Mouse (Mus musculus): ENCODE results near the gene Vwa8. TPM values are rescaled to one million over a fixed set of nuclear protein-coding genes. Genes with fewer than 3 reads are reported as not detected.

Vwa8 gene
- polyA plus RNA-seq, 2 experiments, result 11.8 to 14.0 TPM

GRCm38 (mm10) chr14:78970621-78971020 lies 121.8 kb downstream of the Vwa8 start:
- 91% methylated on average over 10 of the region's 10 CpGs for WGBS
- H3K36me3 ChIP-seq (ENCODE audit: control insufficient read depth, insufficient read depth, low read length), result no peaks in the 10 kb centered on the region

GRCm38 (mm10) chr14:78972424-78972823 lies 123.6 kb downstream of the Vwa8 start:
- Histone ChIP-seq H3K4me2 (replicated peaks; ENCODE audit: low read depth, low read length, severe bottlenecking) (no peak overlapping the region), H3K4me1 (ENCODE audit: control insufficient read depth, insufficient read depth, low read length) (no peaks in the 10 kb centered on the region), H3K27me3 (ENCODE audit: control insufficient read depth, insufficient read depth, low read length) (no peaks in the 10 kb centered on the region), H3K27ac (replicated peaks; ENCODE audit: low read depth, low read length) (no peak overlapping the region), H3K4me3 (replicated peaks; ENCODE audit: low read length) (no peak overlapping the region), H3K9ac (ENCODE audit: low read depth, low read length, severe bottlenecking) (no peak overlapping the region), H3K36me3 (ENCODE audit: control insufficient read depth, insufficient read depth, low read length) (no peaks in the 10 kb centered on the region), H3K9me3 (ENCODE audit: control insufficient read depth, low read length) (no peaks in the 10 kb centered on the region)
- no peak for TF ChIP-seq POLR2A (IDR thresholded peaks at IDR 0.05; ENCODE audit: borderline replicate concordance, extremely low read depth, insufficient read depth, insufficient read length)
- DNase-seq (ENCODE audit: low spot score) (no peak), ATAC-seq (ENCODE audit: low FRiP score, low read depth) (no peak; the same call in 1 of the 2 replicates)
- WGBS, result 51% methylated on average over 1 of the region's 1 CpGs

More at GRCm38 (mm10) chr14:78970621-78971020, 121.8 kb downstream of the Vwa8 start:
- no peaks in the 10 kb centered on the region for H3K4me1 ChIP-seq (ENCODE audit: control insufficient read depth, insufficient read depth, low read length)
- no peak overlapping the region for H3K4me3 ChIP-seq (replicated peaks; ENCODE audit: low read length)
- no peaks in the 10 kb centered on the region for H3K27me3 ChIP-seq (ENCODE audit: control insufficient read depth, insufficient read depth, low read length)
- ATAC-seq (ENCODE audit: low FRiP score, low read depth), result no peak
- no peak for TF ChIP-seq POLR2A (IDR thresholded peaks at IDR 0.05; ENCODE audit: borderline replicate concordance, extremely low read depth, insufficient read depth, insufficient read length)
- DNase-seq (ENCODE audit: low spot score), result no peak
- H3K9me3 ChIP-seq (ENCODE audit: control insufficient read depth, low read length), result no peaks in the 10 kb centered on the region
- H3K9ac ChIP-seq (ENCODE audit: low read depth, low read length, severe bottlenecking), result no peak overlapping the region
- no peak overlapping the region for H3K4me2 ChIP-seq (replicated peaks; ENCODE audit: low read depth, low read length, severe bottlenecking)
- no peak overlapping the region for H3K27ac ChIP-seq (replicated peaks; ENCODE audit: low read depth, low read length)

DNA sequence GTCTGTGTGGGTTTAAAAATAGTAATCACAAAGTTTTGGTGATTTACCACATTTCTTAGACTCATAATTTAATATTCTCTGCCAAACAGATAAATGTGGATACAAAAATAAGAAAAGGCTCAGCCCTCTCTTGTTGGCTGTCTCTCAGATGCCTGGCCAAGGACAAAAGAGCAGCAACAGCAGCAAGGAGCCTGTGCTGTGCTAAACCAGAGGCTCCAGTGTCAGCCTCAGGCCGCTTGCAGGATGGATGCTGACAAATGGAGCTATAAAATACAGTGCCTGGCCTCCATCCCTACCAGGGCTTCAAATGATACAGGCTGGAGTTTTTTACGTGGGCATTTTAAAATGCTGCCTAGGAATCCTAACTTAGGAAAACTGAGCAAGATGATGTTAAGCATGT lies 134.3 kb downstream of the Vwa8 start:
- Histone ChIP-seq H3K4me2 (replicated peaks; ENCODE audit: low read depth, low read length, severe bottlenecking) (no peak overlapping the region), H3K27me3 (ENCODE audit: control insufficient read depth, insufficient read depth, low read length) (no peaks in the 10 kb centered on the region), H3K4me1 (ENCODE audit: control insufficient read depth, insufficient read depth, low read length) (peaks cover 2% of the 10 kb centered on the region; the same call in 1 of the 2 replicates), H3K9me3 (ENCODE audit: control insufficient read depth, low read length) (no peaks in the 10 kb centered on the region), H3K27ac (replicated peaks; ENCODE audit: low read depth, low read length) (no peak overlapping the region), H3K4me3 (replicated peaks; ENCODE audit: low read length) (no peak overlapping the region), H3K9ac (ENCODE audit: low read depth, low read length, severe bottlenecking) (no peak overlapping the region), H3K36me3 (ENCODE audit: control insufficient read depth, insufficient read depth, low read length) (no peaks in the 10 kb centered on the region)
- WGBS, result 24% methylated on average over 2 of the region's 2 CpGs
- no peak for TF ChIP-seq POLR2A (IDR thresholded peaks at IDR 0.05; ENCODE audit: borderline replicate concordance, extremely low read depth, insufficient read depth, insufficient read length)
- ATAC-seq (ENCODE audit: low FRiP score, low read depth), result no peak
- no peak for DNase-seq (ENCODE audit: low spot score)

GRCm38 (mm10) chr14:78984296-78984695 lies 135.4 kb downstream of the Vwa8 start:
- Histone ChIP-seq H3K4me2 (replicated peaks; ENCODE audit: low read depth, low read length, severe bottlenecking) (no peak overlapping the region), H3K36me3 (ENCODE audit: control insufficient read depth, insufficient read depth, low read length) (no peaks in the 10 kb centered on the region), H3K27ac (replicated peaks; ENCODE audit: low read depth, low read length) (no peak overlapping the region), H3K4me1 (ENCODE audit: control insufficient read depth, insufficient read depth, low read length) (peaks cover 2% of the 10 kb centered on the region; the same call in 1 of the 2 replicates), H3K27me3 (ENCODE audit: control insufficient read depth, insufficient read depth, low read length) (no peaks in the 10 kb centered on the region), H3K9ac (ENCODE audit: low read depth, low read length, severe bottlenecking) (no peak overlapping the region), H3K4me3 (replicated peaks; ENCODE audit: low read length) (no peak overlapping the region), H3K9me3 (ENCODE audit: control insufficient read depth, low read length) (no peaks in the 10 kb centered on the region)
- TF ChIP-seq POLR2A (IDR thresholded peaks at IDR 0.05; ENCODE audit: borderline replicate concordance, extremely low read depth, insufficient read depth, insufficient read length), result no peak
- DNase-seq (ENCODE audit: low spot score), result peak; percentile 57
- ATAC-seq (ENCODE audit: low FRiP score, low read depth), result no peak
- 51% methylated on average over 2 of the region's 2 CpGs for WGBS

GRCm38 (mm10) chr14:78987543-78987942 lies 138.7 kb downstream of the Vwa8 start:
- no peak for DNase-seq (ENCODE audit: low spot score)
- no peaks in the 10 kb centered on the region for H3K36me3 ChIP-seq (ENCODE audit: control insufficient read depth, insufficient read depth, low read length)
- no peak overlapping the region for H3K4me2 ChIP-seq (replicated peaks; ENCODE audit: low read depth, low read length, severe bottlenecking)
- 59% methylated on average over 8 of the region's 8 CpGs for WGBS
- H3K27me3 ChIP-seq (ENCODE audit: control insufficient read depth, insufficient read depth, low read length), result no peaks in the 10 kb centered on the region
- no peak for TF ChIP-seq POLR2A (IDR thresholded peaks at IDR 0.05; ENCODE audit: borderline replicate concordance, extremely low read depth, insufficient read depth, insufficient read length)
- H3K9me3 ChIP-seq (ENCODE audit: control insufficient read depth, low read length), result no peaks in the 10 kb centered on the region
- ATAC-seq (ENCODE audit: low FRiP score, low read depth), result no peak
- H3K4me3 ChIP-seq (replicated peaks; ENCODE audit: low read length), result no peak overlapping the region
- peaks cover 3% of the 10 kb centered on the region; the same call in 1 of the 2 replicates for H3K4me1 ChIP-seq (ENCODE audit: control insufficient read depth, insufficient read depth, low read length)
- H3K27ac ChIP-seq (replicated peaks; ENCODE audit: low read depth, low read length), result no peak overlapping the region
- no peak overlapping the region for H3K9ac ChIP-seq (ENCODE audit: low read depth, low read length, severe bottlenecking)

GRCm38 (mm10) chr14:78992456-78992855 lies 143.6 kb downstream of the Vwa8 start:
- WGBS, result 64% methylated on average over 4 of the region's 4 CpGs
- TF ChIP-seq POLR2A (IDR thresholded peaks at IDR 0.05; ENCODE audit: borderline replicate concordance, extremely low read depth, insufficient read depth, insufficient read length), result no peak
- no peak overlapping the region for H3K4me2 ChIP-seq (replicated peaks; ENCODE audit: low read depth, low read length, severe bottlenecking)
- no peaks in the 10 kb centered on the region; the same call in 1 of the 2 replicates for H3K36me3 ChIP-seq (ENCODE audit: control insufficient read depth, insufficient read depth, low read length)
- no peak overlapping the region for H3K4me3 ChIP-seq (replicated peaks; ENCODE audit: low read length)
- H3K9ac ChIP-seq (ENCODE audit: low read depth, low read length, severe bottlenecking), result no peak overlapping the region
- DNase-seq (ENCODE audit: low spot score) (no peak), ATAC-seq (ENCODE audit: low FRiP score, low read depth) (no peak)
- no peaks in the 10 kb centered on the region for H3K27me3 ChIP-seq (ENCODE audit: control insufficient read depth, insufficient read depth, low read length)
- H3K4me1 ChIP-seq (ENCODE audit: control insufficient read depth, insufficient read depth, low read length), result peaks cover 11% of the 10 kb centered on the region; the same call in 1 of the 2 replicates
- H3K27ac ChIP-seq (replicated peaks; ENCODE audit: low read depth, low read length), result no peak overlapping the region
- H3K9me3 ChIP-seq (ENCODE audit: control insufficient read depth, low read length), result no peaks in the 10 kb centered on the region

Measured in limb, embryonic 14.5 days (tissue).